Comparison of ENCODE assay signal across 8 mouse cellular contexts in genomic region chr17:46254106-46254505, GRCm38 (mm10). TPM values are rescaled to one million over a fixed set of nuclear protein-coding genes. Genes with fewer than 3 reads are reported as not detected.
DNase-seq lines count a peak whose midpoint lies in the region; ATAC-seq and TF ChIP-seq lines count a peak whose summit lies in the region.

No protein-coding gene starts in this region.

- ATAC-seq in kidney, embryonic 15.5 days (replicated peaks; ENCODE audit: low FRiP score), result peak; percentile 24
- peak; percentile 16 for ATAC-seq in activated CD4-positive, CD25-positive, alpha-beta regulatory T cell, adult 4 months
- peak; percentile 49 for ATAC-seq in forebrain, embryonic 16.5 days
- peak; percentile 10; the same call in 1 of the 2 replicates for ATAC-seq in liver, embryonic 14.5 days (ENCODE audit: insufficient read depth)
- peak; percentile 3; the same call in 1 of the 2 replicates for ATAC-seq in stomach, embryonic 16.5 days (ENCODE audit: insufficient read depth, low FRiP score)

- no peak for DNase-seq in kidney, adult 11 months
- peak; percentile 20 to 25 for DNase-seq in CD8-positive naive resting alpha-beta T cell, adult 2 months (ENCODE audit: low read depth in 2 of 2, low spot score in 2 of 2)
- DNase-seq in liver, embryonic 14.5 days (ENCODE audit: low read depth in 3 of 3, low spot score in 3 of 3), result no peak
- DNase-seq in c-Kit-positive CD71-positive TER-119-positive erythroid progenitor cells, embryonic 14.5 days (ENCODE audit: low spot score), result no peak

- H3K4me2 ChIP-seq in kidney, embryonic 15.5 days, result peak overlapping the region; percentile 100
- peak overlapping the region; percentile 96 for H3K4me2 ChIP-seq in forebrain, embryonic 16.5 days (ENCODE audit: low read length)
- peak overlapping the region; percentile 91 for H3K4me2 ChIP-seq in liver, embryonic 14.5 days (ENCODE audit: low read depth)
- peak overlapping the region; percentile 97 for H3K4me2 ChIP-seq in stomach, embryonic 16.5 days (ENCODE audit: low read depth, low read length)

- no peak for TF ChIP-seq EP300 in liver, embryonic 14.5 days (IDR thresholded peaks at IDR 0.05; ENCODE audit: low read depth)

- peak overlapping the region; percentile 73 for H3K4me3 ChIP-seq in kidney, embryonic 15.5 days (replicated peaks)
- peak overlapping the region; percentile 92 for H3K4me3 ChIP-seq in forebrain, embryonic 16.5 days (replicated peaks; ENCODE audit: low read length)
- peak overlapping the region; percentile 22 to 68; a peak in 3 of 4 replicates for H3K4me3 ChIP-seq in liver, embryonic 14.5 days (ENCODE audit: insufficient read depth in 1 of 2, low read depth in 2 of 2, low read length in 2 of 2)
- H3K4me3 ChIP-seq in stomach, embryonic 16.5 days (replicated peaks; ENCODE audit: low read length), result peak overlapping the region; percentile 57

- H3K27ac ChIP-seq in kidney, embryonic 15.5 days, result no peak overlapping the region
- peak overlapping the region; percentile 78 for H3K27ac ChIP-seq in forebrain, embryonic 16.5 days (ENCODE audit: low read length)
- no peak overlapping the region for H3K27ac ChIP-seq in liver, embryonic 14.5 days
- no peak overlapping the region for H3K27ac ChIP-seq in stomach, embryonic 16.5 days (ENCODE audit: low read length)

- peaks cover 61% of the 10 kb centered on the region for H3K36me3 ChIP-seq in kidney, embryonic 15.5 days
- H3K36me3 ChIP-seq in forebrain, embryonic 16.5 days (ENCODE audit: control insufficient read depth, insufficient read depth), result peaks cover 20% of the 10 kb centered on the region
- peaks cover 22% of the 10 kb centered on the region for H3K36me3 ChIP-seq in liver, embryonic 14.5 days (replicated peaks; ENCODE audit: control insufficient read depth, insufficient read depth, low read depth)
- peaks cover 23% of the 10 kb centered on the region for H3K36me3 ChIP-seq in stomach, embryonic 16.5 days (ENCODE audit: control insufficient read depth, insufficient read depth, low read length)

- no peaks in the 10 kb centered on the region for H3K9me3 ChIP-seq in kidney, embryonic 15.5 days (replicated peaks)
- no peaks in the 10 kb centered on the region for H3K9me3 ChIP-seq in forebrain, embryonic 16.5 days (ENCODE audit: control insufficient read depth, low read length)
- no peaks in the 10 kb centered on the region for H3K9me3 ChIP-seq in liver, embryonic 14.5 days (ENCODE audit: control insufficient read depth, low read length)
- no peaks in the 10 kb centered on the region for H3K9me3 ChIP-seq in stomach, embryonic 16.5 days (replicated peaks; ENCODE audit: control insufficient read depth, low read length)

- H3K4me1 ChIP-seq in kidney, embryonic 15.5 days, result peaks cover 23% of the 10 kb centered on the region
- peaks cover 23% of the 10 kb centered on the region for H3K4me1 ChIP-seq in forebrain, embryonic 16.5 days (replicated peaks; ENCODE audit: control insufficient read depth, insufficient read depth, low read length)
- peaks cover 2 to 7% of the 10 kb centered on the region in 2 experiments; a peak in 2 of 4 replicates for H3K4me1 ChIP-seq in liver, embryonic 14.5 days (replicated peaks; ENCODE audit: control insufficient read depth in 2 of 2, insufficient read depth in 2 of 2, low read length in 1 of 2)
- H3K4me1 ChIP-seq in stomach, embryonic 16.5 days (ENCODE audit: control insufficient read depth, insufficient read depth, low read length), result peaks cover 10% of the 10 kb centered on the region; the same call in 1 of the 2 replicates

- TF ChIP-seq CTCF in liver, embryonic 14.5 days (IDR thresholded peaks at IDR 0.05; ENCODE audit: low read depth), result no peak

- under 1% methylated on average over 54 of the region's 54 CpGs for WGBS in kidney, embryonic 15.5 days
- WGBS in forebrain, embryonic 16.5 days, result 0% methylated on average over 42 of the region's 54 CpGs
- WGBS in liver, embryonic 14.5 days (ENCODE audit: insufficient replicate concordance), result 1% methylated on average over 51 of the region's 54 CpGs
- WGBS in stomach, embryonic 16.5 days, result under 1% methylated on average over 53 of the region's 54 CpGs

- H3K27me3 ChIP-seq in kidney, embryonic 15.5 days, result peaks cover 19% of the 10 kb centered on the region
- H3K27me3 ChIP-seq in forebrain, embryonic 16.5 days (replicated peaks; ENCODE audit: control insufficient read depth, insufficient read depth, low read length), result 0 out of 2 replicates have a peak, but pooled peaks cover 4% of the 10 kb centered on the region
- H3K27me3 ChIP-seq in liver, embryonic 14.5 days (ENCODE audit: control insufficient read depth, insufficient read depth, low read length), result peaks cover 20% of the 10 kb centered on the region
- peaks cover 13% of the 10 kb centered on the region for H3K27me3 ChIP-seq in stomach, embryonic 16.5 days (ENCODE audit: control insufficient read depth, insufficient read depth, low read length)

- peak overlapping the region; percentile 68 for H3K9ac ChIP-seq in kidney, embryonic 15.5 days
- peak overlapping the region; percentile 84 for H3K9ac ChIP-seq in forebrain, embryonic 16.5 days (replicated peaks; ENCODE audit: low read depth, low read length)
- H3K9ac ChIP-seq in liver, embryonic 14.5 days (replicated peaks), result no peak overlapping the region
- H3K9ac ChIP-seq in stomach, embryonic 16.5 days (ENCODE audit: low read length), result peak overlapping the region; percentile 68

RNA-seq across cellular contexts. Expression of gene Lrrc73, which starts 0.8 kb away (rescaled TPM):
- polyA plus RNA-seq in kidney, embryonic 15.5 days (2015; fragmentation: Nextera tagmentation; extraction: Ambion mirVana), result 0.60 and 0.71 TPM in 2 replicates
- under 1 TPM in 1 of 2 experiments, not detected in 1; 0.42 TPM for polyA plus RNA-seq in activated CD4-positive, CD25-positive, alpha-beta regulatory T cell, adult 4 months (2017; shearing (Covaris generic))
- polyA plus RNA-seq in forebrain, embryonic 16.5 days (2015; fragmentation: Nextera tagmentation; extraction: Ambion mirVana), result 9.6 and 12.6 TPM in 2 replicates
- 0.11 and 0.17 TPM in 2 replicates for polyA plus RNA-seq in liver, embryonic 14.5 days (2012; rRNA removed)
- polyA plus RNA-seq in liver, embryonic 14.5 days (2014; fragmentation: Nextera tagmentation; extraction: Ambion mirVana), result 0.08 TPM in 1 of 2 replicates, not detected in the other
- polyA plus RNA-seq in stomach, embryonic 16.5 days (2015; fragmentation: Nextera tagmentation; extraction: Ambion mirVana), result 0.45 and 0.48 TPM in 2 replicates

RNA-seq across cellular contexts. Expression of gene Yipf3, which starts 6.2 kb away (rescaled TPM):
- polyA plus RNA-seq in kidney, embryonic 15.5 days (2015; fragmentation: Nextera tagmentation; extraction: Ambion mirVana), result 103 and 113 TPM in 2 replicates
- 10 to 100 TPM; 56.0 to 56.2 TPM for polyA plus RNA-seq in activated CD4-positive, CD25-positive, alpha-beta regulatory T cell, adult 4 months (2017; shearing (Covaris generic))
- 88.5 and 91.6 TPM in 2 replicates for polyA plus RNA-seq in forebrain, embryonic 16.5 days (2015; fragmentation: Nextera tagmentation; extraction: Ambion mirVana)
- 22.4 and 23.2 TPM in 2 replicates for polyA plus RNA-seq in liver, embryonic 14.5 days (2012; rRNA removed)
- polyA plus RNA-seq in liver, embryonic 14.5 days (2014; fragmentation: Nextera tagmentation; extraction: Ambion mirVana), result 38.1 and 42.5 TPM in 2 replicates
- 111 and 120 TPM in 2 replicates for polyA plus RNA-seq in stomach, embryonic 16.5 days (2015; fragmentation: Nextera tagmentation; extraction: Ambion mirVana)

RNA-seq across cellular contexts. Expression of gene Polr1c, which starts 6.3 kb away (rescaled TPM):
- 104 TPM in 2 replicates for polyA plus RNA-seq in kidney, embryonic 15.5 days (2015; fragmentation: Nextera tagmentation; extraction: Ambion mirVana)
- 100 to 1,000 TPM in 1 of 2 experiments, 10 to 100 TPM in 1; 86.1 to 118 TPM for polyA plus RNA-seq in activated CD4-positive, CD25-positive, alpha-beta regulatory T cell, adult 4 months (2017; shearing (Covaris generic))
- polyA plus RNA-seq in forebrain, embryonic 16.5 days (2015; fragmentation: Nextera tagmentation; extraction: Ambion mirVana), result 87.7 and 88.1 TPM in 2 replicates
- polyA plus RNA-seq in liver, embryonic 14.5 days (2012; rRNA removed), result 29.7 and 40.8 TPM in 2 replicates
- polyA plus RNA-seq in liver, embryonic 14.5 days (2014; fragmentation: Nextera tagmentation; extraction: Ambion mirVana), result 37.3 and 42.5 TPM in 2 replicates
- polyA plus RNA-seq in stomach, embryonic 16.5 days (2015; fragmentation: Nextera tagmentation; extraction: Ambion mirVana), result 67.9 and 72.6 TPM in 2 replicates

RNA-seq across cellular contexts. Expression of gene Tjap1, which starts 28.7 kb away (rescaled TPM):
- 40.3 and 47.7 TPM in 2 replicates for polyA plus RNA-seq in kidney, embryonic 15.5 days (2015; fragmentation: Nextera tagmentation; extraction: Ambion mirVana)
- 10 to 100 TPM; 22.5 to 24.1 TPM for polyA plus RNA-seq in activated CD4-positive, CD25-positive, alpha-beta regulatory T cell, adult 4 months (2017; shearing (Covaris generic))
- polyA plus RNA-seq in forebrain, embryonic 16.5 days (2015; fragmentation: Nextera tagmentation; extraction: Ambion mirVana), result 31.4 and 35.5 TPM in 2 replicates
- polyA plus RNA-seq in liver, embryonic 14.5 days (2012; rRNA removed), result 11.0 and 12.0 TPM in 2 replicates
- 7.7 and 8.5 TPM in 2 replicates for polyA plus RNA-seq in liver, embryonic 14.5 days (2014; fragmentation: Nextera tagmentation; extraction: Ambion mirVana)
- polyA plus RNA-seq in stomach, embryonic 16.5 days (2015; fragmentation: Nextera tagmentation; extraction: Ambion mirVana), result 36.8 and 38.9 TPM in 2 replicates

RNA-seq across cellular contexts. Expression of gene Dlk2, which starts 43.1 kb away (rescaled TPM):
- 0.42 and 0.85 TPM in 2 replicates for polyA plus RNA-seq in kidney, embryonic 15.5 days (2015; fragmentation: Nextera tagmentation; extraction: Ambion mirVana)
- polyA plus RNA-seq in activated CD4-positive, CD25-positive, alpha-beta regulatory T cell, adult 4 months (2017; shearing (Covaris generic)), result not detected
- 8.6 and 13.0 TPM in 2 replicates for polyA plus RNA-seq in forebrain, embryonic 16.5 days (2015; fragmentation: Nextera tagmentation; extraction: Ambion mirVana)
- 0.02 and 0.13 TPM in 2 replicates for polyA plus RNA-seq in liver, embryonic 14.5 days (2012; rRNA removed)
- polyA plus RNA-seq in liver, embryonic 14.5 days (2014; fragmentation: Nextera tagmentation; extraction: Ambion mirVana), result not detected in 2 replicates
- polyA plus RNA-seq in stomach, embryonic 16.5 days (2015; fragmentation: Nextera tagmentation; extraction: Ambion mirVana), result 6.7 and 8.8 TPM in 2 replicates

Comparison
In these comparisons a context has a peak if more than half of its experiments do, and no peak if none do; other contexts are left out.
1. DNase-seq: peak in CD8-positive naive resting alpha-beta T cell, adult 2 months (2 of 2); none in kidney, adult 11 months (single experiment), liver, embryonic 14.5 days (0 of 3) and c-Kit-positive CD71-positive TER-119-positive erythroid progenitor cells, embryonic 14.5 days (single experiment).
2. Peak in every context shown above with its lines, with median percentiles within 50 percentile points of each other: ATAC-seq, H3K4me2 ChIP-seq and H3K4me3 ChIP-seq.